Mouse (Mus musculus): ENCODE results near the gene Rbm25. TPM values are rescaled to one million over a fixed set of nuclear protein-coding genes. Genes with fewer than 3 reads are reported as not detected.

Gene Rbm25
- polyA plus RNA-seq, 1 experiment from 2014 or later: 256 TPM

Other genes starting within 250 kb of the Rbm25 start
- 3.9 and 4.6 TPM in 2 replicates for gene Dpf3, start 143.5 kb upstream of the Rbm25 start, polyA plus RNA-seq (2015; fragmentation: Nextera tagmentation; extraction: Ambion mirVana)
- gene Dcaf4, start 110.8 kb upstream of the Rbm25 start, polyA plus RNA-seq (2015; fragmentation: Nextera tagmentation; extraction: Ambion mirVana): 47.7 and 48.1 TPM in 2 replicates
- 18.8 and 21.4 TPM in 2 replicates for gene Zfyve1, start 34.0 kb upstream of the Rbm25 start, polyA plus RNA-seq (2015; fragmentation: Nextera tagmentation; extraction: Ambion mirVana)
- gene Psen1, start 56.9 kb downstream of the Rbm25 start, polyA plus RNA-seq (2015; fragmentation: Nextera tagmentation; extraction: Ambion mirVana): 67.8 and 72.3 TPM in 2 replicates
- gene Papln, start 132.4 kb downstream of the Rbm25 start, polyA plus RNA-seq (2015; fragmentation: Nextera tagmentation; extraction: Ambion mirVana): 5.2 and 5.4 TPM in 2 replicates